Mouse (Mus musculus) CD4-positive helper T cell, adult 2 months (primary cell): ENCODE data around the gene Gm3164.
A peak's percentile ranks its signal among the peaks of the same experiment; 100 is the strongest.
"Not testable (repeated sequence)": the region's sequence is repeated elsewhere in the genome, so short reads cannot be mapped to it uniquely, and the experiment has no call there.

Experiments used
- DNase-seq: peaks from one replicate; pipeline ENCODE4 v3.0.0-alpha.2; 2012; ENCODE audit warnings: low read depth, missing footprints, low spot score

The Gm3164 gene

DNA sequence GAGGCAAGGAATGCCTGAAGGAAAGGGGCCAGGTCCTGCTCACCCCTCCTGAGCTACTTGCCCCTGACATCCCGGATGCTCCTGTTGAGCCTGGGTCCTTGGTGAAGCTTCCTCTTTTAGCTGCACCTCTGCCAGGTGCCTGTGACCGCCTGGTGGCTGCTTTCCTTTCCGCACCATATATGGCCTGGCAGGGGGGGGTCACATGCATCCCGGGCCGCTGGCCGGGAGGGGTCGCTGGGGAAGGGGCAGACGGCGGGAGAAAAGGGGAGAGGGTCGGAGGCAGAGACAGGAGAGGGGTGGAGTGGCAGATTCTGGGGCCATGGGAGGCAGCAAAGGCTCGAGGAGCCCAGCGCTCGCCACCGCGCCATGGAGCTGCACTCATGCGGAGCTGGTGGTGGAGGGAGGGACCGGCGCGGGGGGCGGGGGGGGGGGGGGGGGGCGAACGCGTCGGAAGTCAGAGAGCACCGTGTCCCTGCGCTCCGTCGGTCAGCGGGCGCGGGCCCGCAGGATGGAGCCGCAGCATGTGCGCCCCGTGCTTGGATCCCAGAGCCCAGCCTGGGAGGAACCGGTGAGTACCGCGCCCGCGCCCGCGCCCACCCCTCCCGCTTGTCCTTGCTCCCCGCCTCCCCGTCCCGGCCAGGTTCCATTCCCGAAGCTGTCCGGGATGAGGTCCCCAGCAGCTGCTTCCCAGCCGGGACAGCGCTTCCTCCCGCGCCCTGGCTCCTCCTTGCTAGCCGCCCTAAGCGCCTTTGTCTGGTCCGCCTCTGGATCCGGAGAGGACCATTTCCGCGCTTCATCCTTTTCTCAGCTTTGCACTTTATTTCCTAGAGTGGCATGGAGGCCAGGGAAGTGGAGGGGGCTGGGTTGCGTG lies at the start of gene Gm3164:
TSS of gene Gm3164 (plus strand) at position 484 of the 871 bp plus-strand sequence.
- peak; percentile 0 for DNase-seq

DNA sequence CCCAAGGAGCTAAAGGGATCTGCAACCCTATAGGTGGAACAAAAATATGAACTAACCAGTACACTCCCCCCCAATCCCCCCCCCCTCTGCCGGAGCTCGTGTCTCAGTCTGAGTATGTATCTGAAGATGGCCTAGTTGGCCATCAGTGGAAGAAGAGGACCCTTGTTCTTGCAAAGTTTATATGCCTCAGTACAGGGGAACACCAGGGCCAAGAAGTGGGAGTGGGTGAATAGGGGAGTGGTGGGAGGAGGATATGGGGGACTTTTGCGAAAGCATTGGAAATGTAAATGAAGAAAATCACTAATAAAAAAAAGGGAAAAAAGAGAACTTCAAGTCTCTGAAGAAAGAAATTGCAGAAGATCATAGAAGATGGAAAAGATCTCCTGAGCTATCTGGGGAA lies 46.3 kb upstream of the Gm3164 start:
- DNase-seq, result not testable (repeated sequence)

DNA sequence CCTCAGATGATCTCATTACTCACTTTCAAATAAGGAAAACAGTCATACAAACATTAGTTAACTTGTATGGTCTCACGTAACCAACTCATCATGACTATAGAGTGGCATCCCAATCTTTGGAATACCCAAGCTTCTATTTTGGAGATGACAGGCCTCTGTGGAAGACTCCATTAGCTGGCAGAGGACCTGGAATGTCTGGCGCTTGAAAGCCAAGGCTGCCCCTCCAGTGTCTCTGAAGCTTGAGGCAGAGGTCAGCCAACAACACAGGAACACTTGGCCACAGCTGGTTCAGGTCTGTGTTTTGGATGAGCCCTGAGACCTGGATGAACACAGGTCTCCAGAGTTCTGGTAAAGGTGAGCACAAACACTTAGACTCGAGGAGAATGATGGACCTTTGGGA lies 45.6 kb upstream of the Gm3164 start:
- not testable (repeated sequence) for DNase-seq

DNA sequence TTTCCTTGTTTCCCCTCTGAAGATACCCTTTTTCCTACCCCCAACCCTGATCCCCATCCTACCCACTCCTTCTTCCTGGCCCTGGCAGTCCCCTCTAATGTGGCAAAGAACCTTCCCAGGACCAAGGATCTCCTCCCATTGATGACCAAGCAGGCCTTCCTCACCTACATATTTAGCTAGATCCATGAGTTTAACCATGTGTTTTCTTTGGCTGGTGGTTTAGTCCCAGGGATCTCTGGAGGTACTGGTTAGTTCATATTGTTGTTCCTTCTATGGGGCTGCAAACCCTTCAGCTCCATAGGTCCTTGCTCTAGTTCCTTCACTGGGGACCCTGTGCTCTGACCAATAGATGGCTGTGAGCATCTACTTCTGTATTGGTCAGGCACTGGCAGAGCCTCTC lies 37.4 kb upstream of the Gm3164 start:
- not testable (repeated sequence) for DNase-seq

DNA sequence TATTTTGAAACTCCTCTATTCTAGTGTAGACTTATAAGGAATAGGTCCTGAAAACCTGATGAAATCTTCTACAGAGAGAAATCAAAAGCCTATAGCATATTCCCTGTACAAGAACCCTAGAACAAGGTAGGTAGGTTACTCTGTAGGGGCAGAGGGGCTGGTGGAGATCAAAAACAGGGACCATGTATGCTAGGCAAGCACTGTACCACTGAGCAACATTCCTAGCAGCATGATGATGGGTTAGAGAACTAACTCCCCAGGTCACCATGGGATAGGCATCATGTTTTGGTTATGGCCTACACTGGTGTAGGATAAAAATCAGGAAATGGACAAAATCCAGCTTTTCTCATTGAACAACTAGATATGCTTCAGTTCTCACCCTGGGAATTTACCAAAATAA lies 29.6 kb upstream of the Gm3164 start:
- not testable (repeated sequence) for DNase-seq

DNA sequence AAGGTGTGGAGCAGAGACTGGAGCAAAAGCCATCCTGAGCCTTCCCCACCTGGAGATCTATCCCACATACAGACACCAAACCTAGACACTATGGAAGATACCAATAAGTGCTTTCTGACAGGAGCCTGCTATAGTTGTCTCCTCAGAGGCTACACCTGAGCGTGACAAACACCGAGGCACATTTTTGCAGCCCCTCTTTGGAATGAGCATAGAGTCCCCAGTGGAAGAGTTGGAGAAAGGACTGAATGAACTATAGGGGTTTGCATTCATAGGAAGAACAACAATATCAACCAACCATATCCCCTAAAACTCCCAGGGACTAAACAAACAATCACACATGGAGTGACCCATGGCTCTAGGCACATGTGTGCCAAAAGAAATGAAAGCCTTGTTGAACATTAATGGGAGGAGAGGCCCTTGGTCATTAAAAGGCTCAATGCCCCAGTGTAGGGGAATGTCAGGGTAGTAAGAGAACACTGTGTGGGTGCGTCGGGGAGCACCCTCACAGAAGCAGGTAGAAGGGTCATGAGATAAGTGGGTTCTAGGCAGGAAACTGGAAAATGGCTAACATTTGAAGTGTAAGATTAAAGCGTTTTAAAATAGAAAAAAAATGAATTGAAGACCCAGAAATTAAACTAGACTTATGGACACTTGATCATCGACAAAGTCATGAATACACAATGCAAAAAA lies 22.3 kb upstream of the Gm3164 start:
- DNase-seq, result not testable (repeated sequence)

DNA sequence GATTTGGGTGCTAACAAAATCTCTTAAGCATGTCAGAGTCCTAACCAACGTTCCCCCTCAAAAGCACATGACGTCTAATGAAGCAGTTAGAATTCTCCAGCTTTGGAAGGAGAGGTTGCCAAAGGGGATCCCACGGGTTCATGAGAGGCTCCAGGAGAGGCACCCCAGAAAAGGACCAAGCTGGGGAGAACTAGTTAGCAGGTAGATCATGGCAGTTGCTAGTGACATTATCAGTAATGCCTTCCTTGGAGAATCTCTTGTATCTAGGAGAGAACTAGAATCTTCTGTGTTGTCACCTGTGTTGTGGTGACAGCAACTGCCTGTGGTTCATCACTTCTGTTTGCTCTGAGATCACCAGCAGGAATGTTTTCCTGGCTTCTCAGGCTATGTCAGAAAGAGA lies 18.0 kb upstream of the Gm3164 start, which contains the start of gene Gm3159:
TSS of gene Gm3159 (plus strand) at position 301 of the 400 bp plus-strand sequence.
- DNase-seq, result not testable (repeated sequence)

DNA sequence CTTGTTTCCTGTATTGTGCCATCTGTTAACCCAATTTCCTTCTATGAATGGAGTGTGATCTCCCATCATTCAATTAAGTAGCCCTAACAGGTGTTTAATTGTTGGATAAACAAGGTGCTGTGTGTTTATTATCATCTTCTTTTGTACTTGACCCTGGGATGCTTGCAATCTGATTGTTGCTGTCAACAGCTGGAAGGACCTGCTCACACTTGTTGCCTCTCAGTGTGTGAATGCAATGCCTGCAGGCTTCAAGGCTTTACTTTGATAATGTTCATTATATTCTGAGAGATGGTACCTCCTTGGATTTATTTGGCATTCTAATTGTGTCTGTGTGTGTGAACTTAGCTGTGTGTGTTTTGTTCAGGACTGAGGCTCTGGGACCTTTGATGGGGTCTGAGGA lies 16.6 kb upstream of the Gm3164 start:
- not testable (repeated sequence) for DNase-seq

DNA sequence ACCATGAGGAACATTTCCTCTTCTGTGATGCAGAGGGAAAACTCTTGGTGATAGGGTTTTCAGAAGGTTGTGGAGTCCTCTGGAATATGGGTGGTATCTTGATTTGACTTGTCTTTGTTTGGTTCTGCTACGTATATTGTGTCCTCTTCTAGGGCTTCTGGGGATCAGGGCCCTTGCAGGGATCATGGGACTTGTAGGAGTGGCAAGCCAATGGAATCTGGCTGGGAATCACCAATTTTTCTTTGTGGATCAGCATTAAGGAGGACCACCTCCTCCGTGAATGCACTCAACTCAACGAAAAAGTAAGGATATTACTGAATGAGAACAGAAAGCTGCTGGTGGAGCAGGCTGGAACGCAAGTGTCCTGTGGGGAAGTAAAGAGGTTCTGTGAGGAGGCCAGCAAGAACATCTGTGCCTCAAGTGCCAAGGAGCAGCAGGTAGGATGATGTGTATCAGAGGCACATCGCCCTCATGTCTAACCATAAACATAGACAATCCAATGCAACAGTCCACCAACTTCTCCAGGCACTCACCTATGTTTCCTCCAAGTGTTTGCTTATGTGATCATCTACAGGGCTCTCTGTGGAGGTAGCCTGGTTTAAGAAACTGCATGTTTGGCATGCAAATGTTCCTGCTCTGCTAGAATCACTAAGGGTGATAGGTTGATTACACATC lies 15.0 kb upstream of the Gm3164 start:
- not testable (repeated sequence) for DNase-seq

DNA sequence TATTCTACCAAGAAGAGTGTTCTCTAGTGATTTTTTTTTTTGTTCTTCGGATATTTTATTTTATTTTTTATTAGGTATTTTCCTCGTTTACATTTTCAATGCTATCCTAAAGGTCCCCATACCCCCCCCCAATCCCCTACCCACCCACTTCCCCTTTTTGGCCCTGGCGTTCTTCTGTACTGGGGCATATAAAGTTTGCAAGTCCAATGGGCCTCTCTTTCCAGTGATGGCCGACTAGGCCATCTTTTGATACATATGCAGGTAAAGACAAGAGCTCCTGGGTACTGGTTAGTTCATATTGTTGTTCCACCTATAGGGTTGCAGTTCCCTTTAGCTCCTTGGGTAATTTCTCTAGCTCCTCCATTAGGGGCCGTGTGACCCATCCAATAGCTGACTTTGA lies 14.0 kb upstream of the Gm3164 start:
- DNase-seq, result not testable (repeated sequence)

DNA sequence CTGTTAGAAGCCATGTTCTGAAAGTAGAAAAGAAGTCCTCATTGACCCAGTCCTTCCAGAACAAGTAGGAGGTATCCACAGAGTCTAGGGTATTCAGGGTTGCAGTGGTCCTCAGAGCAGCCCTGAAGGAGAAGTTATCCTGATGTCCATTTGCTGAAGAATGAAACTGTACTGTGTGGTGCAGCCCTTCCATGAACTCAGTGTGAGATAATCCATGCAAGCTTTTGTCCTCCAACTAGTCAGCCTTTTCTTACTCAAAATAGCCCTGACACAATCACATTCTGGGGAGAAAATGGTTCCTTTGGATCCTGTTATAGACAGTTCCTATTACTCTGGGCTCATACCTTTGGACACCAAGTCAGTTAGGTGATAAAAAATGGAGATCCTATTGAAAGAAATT lies 11.4 kb upstream of the Gm3164 start:
- DNase-seq, result not testable (repeated sequence)

DNA sequence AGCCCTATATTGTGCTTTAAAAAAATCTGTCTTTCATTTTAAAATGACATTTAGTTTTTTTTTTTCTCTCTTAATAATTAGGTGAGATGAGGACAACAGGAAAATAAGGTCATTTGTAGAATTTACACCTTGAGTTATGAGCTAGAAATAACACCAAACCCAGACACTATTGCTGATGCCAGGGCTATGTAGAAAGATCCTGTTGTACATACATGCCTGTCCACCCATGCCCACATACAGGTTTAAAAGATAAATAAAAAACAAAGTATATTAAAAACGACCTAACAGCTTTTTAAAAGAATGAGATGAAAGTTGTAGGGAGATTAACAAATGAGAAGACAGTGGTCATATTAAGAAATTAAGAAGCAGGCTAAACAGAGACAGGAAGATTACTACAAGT lies 5.3 kb upstream of the Gm3164 start:
- not testable (repeated sequence) for DNase-seq

DNA sequence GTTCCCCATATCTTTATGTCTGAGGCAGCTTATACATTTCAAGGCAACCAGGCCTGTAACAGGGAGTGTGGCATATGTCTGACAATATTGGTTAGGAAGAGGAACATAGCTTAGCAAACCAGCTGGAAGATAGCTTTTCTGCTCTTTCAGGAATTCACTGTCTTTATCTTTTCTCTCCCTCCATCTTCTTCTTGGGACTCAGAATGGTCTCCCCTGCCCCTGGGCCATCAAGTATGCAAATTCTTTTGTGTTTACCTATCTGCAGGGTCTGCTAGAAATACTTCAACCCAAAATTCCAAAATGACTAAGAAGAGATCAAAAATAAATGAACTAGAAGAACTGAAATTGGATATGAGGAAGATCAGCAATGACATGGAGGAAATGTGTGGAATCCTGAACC lies 15.4 kb downstream of the Gm3164 start, which contains the start of gene Gm3173:
TSS of gene Gm3173 (plus strand) at position 301 of the 400 bp plus-strand sequence.
- not testable (repeated sequence) for DNase-seq

DNA sequence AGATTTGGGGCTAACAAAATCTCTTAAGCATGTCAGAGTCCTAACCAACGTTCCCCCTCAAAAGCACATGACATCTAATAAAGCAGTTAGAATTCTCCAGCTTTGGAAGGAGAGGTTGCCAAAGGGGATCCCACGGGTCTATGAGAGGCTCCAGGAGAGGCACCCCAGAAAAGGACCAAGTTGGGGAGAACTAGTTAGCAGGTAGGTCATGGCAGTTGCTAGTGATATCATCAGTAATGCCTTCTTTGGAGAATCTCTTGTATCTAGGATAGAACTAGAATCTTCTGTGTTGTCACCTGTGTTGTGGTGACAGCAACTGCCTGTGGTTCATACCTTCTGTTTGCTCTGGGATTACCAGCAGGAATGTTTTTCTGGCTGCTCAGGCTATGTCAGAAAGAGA lies 66.2 kb downstream of the Gm3164 start, which contains the start of gene Gm3182:
TSS of gene Gm3182 (plus strand) at position 301 of the 400 bp plus-strand sequence.
- not testable (repeated sequence) for DNase-seq
